Mouse (Mus musculus): ENCODE results near the gene Ndufs1.

The Ndufs1 gene

DNA sequence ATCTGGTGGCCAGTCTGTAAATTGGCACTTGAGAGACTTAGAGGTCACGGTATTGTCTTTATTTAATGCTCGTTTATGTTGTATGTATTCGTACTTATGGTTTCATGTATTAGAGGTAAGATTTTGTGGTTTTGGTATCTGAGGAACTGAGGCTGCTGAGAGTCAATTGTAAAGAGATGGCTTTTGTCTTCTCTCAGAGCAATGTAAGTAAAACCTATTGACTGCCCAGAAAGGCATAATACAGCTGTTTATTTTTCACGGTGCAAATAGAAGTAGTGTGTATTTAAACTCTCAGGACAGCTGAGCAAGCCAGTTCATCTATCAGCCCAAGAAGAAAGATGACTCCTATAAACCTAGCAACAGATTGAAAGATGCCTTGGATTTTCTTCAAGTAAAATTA lies 61.5 kb downstream of the Ndufs1 start:
- no peak for DNase-seq

DNA sequence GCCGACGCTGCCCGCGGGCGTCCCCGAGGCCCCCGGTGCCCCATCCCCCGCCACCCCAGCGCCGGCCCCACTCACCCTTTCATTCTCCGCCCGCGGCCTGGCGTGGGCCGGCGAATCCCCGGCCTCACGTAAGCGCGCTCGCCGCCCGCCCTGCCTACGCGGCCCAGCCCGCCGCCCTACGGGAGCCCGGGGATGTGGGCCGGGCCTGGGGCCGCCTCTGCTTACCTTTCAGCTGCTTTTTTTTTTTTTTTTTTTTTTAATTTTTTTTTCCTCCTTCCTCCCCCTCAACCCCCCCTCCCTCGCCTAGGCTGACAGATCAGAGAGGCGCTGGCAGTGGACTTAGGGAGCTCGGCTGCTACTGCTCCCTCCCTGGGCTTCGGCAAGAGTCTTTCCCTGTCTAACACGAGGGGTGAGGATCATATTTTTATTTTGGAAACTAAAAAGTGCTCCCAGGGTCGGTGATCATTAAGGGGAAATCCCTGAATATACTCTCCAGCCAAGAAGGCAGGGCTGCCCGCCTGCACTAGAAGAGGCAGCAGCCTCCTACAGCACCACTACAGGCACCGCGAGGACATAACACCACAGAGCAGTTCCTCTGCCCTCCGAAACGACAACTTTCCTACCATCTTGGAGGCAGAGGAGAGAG lies 62.4 kb downstream of the Ndufs1 start, which contains the start of gene Ino80d:
TSS of gene Ino80d (minus strand) at position 532 of the 646 bp plus-strand sequence.
- DNase-seq = peak; percentile 87

DNA sequence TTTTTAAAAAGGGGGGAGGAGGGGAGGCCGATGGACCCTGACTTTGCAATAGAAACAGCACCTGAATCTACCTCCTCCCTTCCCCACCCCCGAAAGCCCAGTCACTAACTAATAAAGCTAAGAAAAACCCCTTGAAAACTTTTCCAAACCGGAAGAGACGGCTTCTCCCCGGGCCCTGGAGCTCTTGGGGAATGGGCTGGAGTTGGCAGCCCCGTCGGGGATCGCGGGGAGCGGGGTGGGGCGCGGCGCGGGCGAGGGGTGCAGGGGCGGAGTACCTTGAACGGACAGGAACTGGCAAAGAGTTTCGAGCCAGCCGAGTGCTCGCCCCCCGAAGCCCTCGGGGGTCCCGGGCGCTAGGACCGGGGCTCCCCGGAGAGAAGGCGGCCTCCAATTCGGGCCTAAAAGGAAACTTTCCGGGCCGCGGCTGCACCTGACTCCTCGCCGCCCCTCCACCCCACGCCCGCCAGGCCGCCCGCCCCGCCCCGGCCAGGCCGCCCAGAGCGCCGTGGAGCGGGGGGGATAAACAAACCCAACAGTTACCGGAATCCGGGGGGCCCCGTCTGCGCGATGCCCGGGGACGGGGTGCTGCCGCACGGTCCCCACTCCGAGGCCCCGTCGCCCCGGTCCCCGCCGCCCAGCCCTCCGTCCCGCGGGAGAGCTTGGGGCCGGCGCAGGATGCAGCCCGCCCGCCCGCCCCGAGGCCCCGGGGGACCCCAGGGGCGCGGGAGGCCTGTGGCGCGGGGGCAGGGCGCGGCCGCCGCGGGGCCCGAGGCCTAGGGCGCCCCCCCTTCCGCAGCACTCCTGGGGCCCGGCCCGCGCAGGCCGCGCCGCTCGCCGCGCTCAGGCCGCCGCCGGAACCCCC lies 63.1 kb downstream of the Ndufs1 start:
- DNase-seq = peak; percentile 72

DNA sequence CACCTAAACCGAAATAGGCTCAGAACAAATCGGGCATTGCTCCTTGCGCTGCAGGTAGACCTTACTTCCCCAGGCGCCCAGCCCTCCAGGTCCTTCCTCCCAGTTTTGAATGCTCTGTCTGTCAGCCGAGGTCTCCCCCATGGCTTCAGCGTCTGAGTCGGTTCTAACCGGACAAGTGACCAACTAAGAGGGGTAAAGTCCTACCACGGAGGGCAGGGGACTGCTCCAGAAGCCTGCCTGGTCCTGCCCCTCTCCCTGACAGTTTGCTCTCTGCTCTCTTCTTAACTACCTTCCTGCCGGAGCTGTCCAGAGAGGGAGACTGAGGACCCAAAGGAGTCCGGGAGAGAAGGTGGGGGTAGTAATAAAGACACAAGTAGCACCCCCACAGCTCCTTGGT lies 63.8 kb downstream of the Ndufs1 start:
- DNase-seq = peak; percentile 82

DNA sequence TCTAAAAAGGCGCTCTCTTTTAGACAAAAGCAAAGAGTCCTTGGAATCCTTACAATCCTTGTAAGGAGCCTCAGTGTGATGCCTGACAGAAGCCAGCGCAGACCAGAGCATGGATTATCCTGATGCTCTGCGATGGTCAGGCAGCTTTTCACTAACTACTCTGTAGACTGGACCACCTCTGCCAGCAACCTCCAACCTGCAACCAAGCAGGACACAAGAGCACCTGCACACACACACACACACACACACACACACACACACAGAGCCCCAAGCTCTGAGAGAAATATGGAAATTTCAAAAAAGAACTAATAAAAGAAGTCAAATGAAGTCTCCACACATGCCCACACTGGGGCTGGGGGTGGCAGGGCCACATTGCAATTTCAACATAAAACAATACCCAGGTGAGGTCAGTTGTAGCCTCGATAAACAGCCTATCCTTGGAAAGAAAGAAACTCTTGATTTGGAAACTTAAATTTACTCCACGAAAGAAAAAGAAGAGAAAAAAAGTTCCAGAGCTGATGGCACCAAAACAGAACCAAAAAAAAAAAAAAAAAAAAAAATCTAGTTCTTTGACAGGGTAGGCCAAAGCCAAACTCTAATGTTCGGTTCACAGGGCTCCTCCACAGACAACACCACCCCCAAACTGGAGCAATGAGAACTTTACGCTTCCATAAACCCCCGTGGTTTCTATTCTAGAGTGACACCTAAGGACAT lies 64.3 kb downstream of the Ndufs1 start:
- DNase-seq = no peak

DNA sequence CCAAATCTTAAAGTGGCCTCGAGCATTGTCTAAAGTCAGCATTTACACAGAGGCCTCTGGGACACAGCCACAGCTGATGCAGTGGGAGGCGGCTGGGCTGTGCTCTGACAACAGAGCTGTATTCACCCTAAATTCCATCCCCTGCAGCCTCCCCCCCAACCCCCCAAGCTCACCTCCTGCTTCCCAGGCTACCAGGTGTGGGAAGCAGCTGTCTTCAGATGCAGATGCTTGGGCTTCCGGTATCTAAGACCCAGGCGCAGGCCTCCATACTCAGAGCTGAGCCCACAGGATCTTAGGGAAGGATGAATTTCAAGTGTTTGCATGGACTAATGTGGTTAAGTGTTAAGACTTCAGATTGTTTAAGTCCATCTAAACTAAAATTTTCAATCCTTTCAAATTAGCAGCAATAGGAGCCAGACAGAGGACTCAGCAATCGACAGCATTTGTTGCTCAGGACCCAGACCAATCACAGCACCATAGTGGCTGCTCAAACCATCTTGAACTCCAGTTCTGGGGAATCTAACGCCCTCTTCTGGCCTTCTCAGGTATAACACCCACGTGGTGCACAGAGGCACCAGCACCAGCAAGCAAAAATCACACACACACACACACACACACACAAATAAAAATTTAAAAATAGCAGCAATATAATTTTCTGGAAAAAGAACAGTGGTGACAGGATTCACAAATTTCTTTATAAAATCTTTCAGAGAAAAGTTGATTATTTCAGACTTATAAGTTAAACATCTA lies 65.9 kb downstream of the Ndufs1 start:
- peak; percentile 35 for DNase-seq

DNA sequence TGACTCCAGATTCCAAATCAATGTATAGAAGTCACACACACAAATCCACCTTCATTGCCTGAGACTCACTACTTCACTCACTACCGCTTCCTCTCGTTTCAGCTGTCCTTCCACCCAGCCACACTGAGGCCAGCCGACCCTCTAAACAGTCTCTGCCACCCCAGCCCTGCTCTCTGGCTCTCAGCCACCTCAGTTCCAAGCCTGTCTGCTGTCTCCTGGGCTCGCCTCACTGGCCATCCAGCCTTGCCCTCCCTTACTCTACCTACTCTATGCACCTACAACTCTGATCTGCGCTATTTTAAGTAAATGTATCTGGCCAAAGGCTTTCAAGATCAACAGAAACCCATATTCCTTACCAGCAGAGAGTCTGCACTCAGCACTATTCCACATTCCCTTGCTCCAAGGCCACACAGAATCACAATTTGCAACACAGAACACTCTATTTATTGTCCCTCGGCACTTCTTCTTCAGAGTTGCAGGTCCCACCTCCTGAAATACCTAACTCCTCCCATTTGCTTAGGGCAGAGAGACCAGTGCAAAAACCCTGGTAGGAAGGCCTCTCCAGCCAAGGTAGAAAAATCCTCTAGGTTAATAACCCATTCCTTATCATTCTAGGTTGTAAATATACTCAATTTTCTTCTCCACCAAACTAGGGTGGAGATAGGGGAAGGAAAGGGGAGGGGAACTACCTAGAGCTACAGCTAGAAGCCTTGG lies 68.9 kb downstream of the Ndufs1 start:
- no peak for DNase-seq

DNA sequence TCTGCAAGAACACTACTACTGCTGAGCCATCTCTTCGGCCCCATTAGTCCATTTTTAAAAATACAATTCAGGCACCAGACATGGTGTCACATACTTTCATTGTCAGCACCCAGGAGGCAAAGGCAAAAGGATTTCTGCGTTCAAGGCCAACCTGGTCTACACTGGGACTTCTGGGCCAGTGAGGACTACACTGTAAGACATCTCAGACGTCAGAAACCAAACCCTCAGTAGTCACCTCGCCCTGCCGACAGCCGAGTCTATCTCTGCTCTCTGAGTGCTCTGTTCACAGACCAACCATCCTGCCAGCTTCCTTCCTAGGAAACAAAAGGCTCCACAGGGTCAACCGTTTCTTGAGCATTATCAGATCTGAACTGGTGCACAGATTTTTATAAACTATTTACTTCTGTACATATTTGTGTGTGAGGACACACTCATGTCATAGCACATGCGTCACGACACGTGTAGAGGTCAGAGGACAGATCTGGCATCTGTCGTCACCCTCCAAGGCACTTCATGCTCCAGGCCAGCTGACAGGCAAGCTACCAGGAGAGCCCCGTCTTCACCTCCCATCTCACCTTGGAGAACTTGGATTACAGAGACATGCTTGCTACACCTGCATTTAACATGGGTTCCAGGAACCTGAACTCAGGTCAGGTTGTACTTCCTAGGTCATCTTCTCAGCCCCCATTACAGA lies 73.7 kb downstream of the Ndufs1 start:
- DNase-seq = no peak

DNA sequence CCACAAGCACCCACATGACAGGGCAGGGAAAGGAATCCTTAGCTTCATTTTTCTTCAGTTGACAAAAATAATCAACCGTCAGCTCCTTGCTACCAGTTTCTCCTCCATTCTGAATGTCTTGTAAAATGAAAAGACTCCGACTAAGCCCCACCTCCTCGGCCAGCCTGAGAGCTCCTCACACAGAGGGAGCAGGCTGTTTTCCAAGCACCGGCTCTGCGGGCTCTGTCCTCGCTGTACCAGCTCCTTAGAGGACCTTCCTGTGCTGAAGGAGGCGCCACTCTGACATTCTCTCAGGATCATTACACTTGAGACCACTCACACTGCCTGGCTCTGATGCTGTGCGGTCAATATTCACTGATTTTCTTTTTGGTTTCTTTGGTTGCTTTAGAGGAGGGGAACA lies 76.4 kb downstream of the Ndufs1 start:
- no peak for DNase-seq

DNA sequence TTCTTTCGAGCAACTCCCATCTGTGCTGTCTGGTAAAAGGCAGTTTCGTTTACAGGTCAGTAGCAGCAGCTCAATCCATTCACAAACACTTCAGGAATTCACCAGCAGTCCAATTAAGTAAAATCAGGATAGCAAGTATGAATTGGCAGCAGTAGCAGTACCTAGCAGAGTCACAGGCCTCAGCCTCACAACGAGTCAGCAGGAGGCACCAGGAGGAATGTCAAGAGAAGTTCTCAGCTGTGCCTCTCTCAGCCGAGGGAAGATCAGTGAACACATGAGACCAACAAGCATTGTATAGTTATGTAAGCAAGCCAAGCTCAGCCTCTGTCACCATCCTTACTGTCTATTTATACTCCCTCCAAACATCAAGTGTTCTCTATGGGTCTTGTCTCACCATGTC lies 77.8 kb downstream of the Ndufs1 start:
- DNase-seq = no peak

DNA sequence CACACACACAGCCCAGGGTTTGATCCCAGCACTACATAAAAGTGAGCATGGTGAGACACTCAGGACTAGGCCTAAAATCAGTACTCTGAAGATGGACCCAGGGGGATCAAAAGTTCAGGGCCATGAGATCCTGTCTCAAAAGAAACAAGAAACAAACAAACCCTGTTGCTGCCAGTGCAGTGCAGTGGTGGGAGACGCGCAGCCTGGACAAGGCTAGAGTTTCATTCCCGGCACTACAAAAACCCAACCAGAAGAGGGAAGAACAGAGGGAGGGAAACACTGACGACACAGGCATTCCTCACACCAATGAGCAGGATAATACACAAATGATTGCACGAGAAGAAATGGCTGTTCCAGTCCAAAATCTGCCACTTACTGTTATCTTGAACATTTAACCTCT lies 80.6 kb downstream of the Ndufs1 start:
- DNase-seq = no peak

All from kidney, postnatal 14 days (tissue).